In the genomic region with DNA sequence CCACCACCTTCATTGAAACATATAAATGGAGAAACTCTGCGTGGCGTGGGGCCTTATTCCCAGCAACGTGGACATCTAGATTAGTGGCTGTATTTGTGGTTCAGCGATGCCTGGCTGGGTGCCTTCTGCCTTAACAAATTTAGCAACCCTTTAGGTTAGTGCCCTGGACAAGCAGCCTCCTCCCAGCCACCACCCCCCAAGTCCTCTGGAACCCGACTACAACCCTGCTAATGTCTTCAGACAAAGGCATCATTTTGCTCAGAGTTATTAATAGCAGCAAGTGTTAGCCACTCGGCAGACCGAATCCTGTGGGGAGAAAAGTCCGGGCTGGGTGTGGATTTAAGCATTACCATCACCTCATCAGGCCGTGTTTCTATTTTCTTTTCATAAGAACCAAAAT, we compare ENCODE assay signal across 14 mouse cellular contexts. TPM values are rescaled to one million over a fixed set of nuclear protein-coding genes. Genes with fewer than 3 reads are reported as not detected.
DNase-seq lines count a peak whose midpoint lies in the region; ATAC-seq and TF ChIP-seq lines count a peak whose summit lies in the region.
"Had no signal": no experiment of that assay in that cellular context is flagged by ENCODE, and none has a peak within 500 bp of the region (broad histone marks: within the 10 kb centered on the region; RNA-seq: fewer than 3 reads in every experiment).

No protein-coding gene starts in this region.

- peak; percentile 5 for DNase-seq in gastrocnemius, postnatal 10 days
- no peak for DNase-seq in gastrocnemius, adult 18-20 months (ENCODE audit: low spot score)
- peak; percentile 30 for DNase-seq in lung, postnatal 10 days
- DNase-seq in lung, postnatal 0 days (ENCODE audit: low spot score), result no peak
- DNase-seq in ovary, postnatal 10 days (ENCODE audit: low spot score), result no peak
- no peak for DNase-seq in kidney, adult 11 months
- DNase-seq: adrenal gland, postnatal 10 days; cerebellum, postnatal 25 days; liver, embryonic 13.5 days had no signal

- no peak overlapping the region for H3K9ac ChIP-seq in lung, postnatal 0 days (replicated peaks; ENCODE audit: low read depth)
- H3K9ac ChIP-seq in heart, embryonic 16.5 days (ENCODE audit: low read length), result no peak overlapping the region
- H3K9ac ChIP-seq: liver, embryonic 13.5 days had no signal

- no peak overlapping the region for H3K4me2 ChIP-seq in lung, postnatal 0 days (replicated peaks; ENCODE audit: low read depth, low read length)
- H3K4me2 ChIP-seq in heart, embryonic 16.5 days (ENCODE audit: low read depth, low read length), result peak overlapping the region; percentile 22; the same call in 1 of the 2 replicates
- H3K4me2 ChIP-seq: liver, embryonic 13.5 days had no signal

- ATAC-seq in lung, postnatal 0 days, result no peak
- peak; percentile 52 for ATAC-seq in heart, embryonic 16.5 days (replicated peaks; ENCODE audit: extremely low read depth, insufficient read depth, low FRiP score)
- ATAC-seq in monocyte, adult 5-6 weeks (replicated peaks; ENCODE audit: insufficient number of reproducible peaks, low FRiP score, low TSS enrichment, poor library complexity, severe bottlenecking), result no peak
- ATAC-seq: forebrain, embryonic 16.5 days had no signal

- H3K27me3 ChIP-seq in lung, postnatal 0 days (replicated peaks; ENCODE audit: insufficient read depth, low read length), result no peaks in the 10 kb centered on the region
- H3K27me3 ChIP-seq in heart, embryonic 16.5 days (ENCODE audit: control insufficient read depth, insufficient read depth, low read length), result no peaks in the 10 kb centered on the region
- H3K27me3 ChIP-seq: liver, embryonic 13.5 days had no signal

- no peak overlapping the region for H3K27ac ChIP-seq in lung, postnatal 0 days (ENCODE audit: low read length)
- peak overlapping the region; percentile 45 for H3K27ac ChIP-seq in heart, embryonic 16.5 days (ENCODE audit: low read length)
- H3K27ac ChIP-seq: kidney, postnatal 0 days; left cerebral cortex, adult 2 months; liver, embryonic 13.5 days had no signal

- TF ChIP-seq CTCF in lung, postnatal 0 days (IDR thresholded peaks at IDR 0.05), result no peak

- no peaks in the 10 kb centered on the region for H3K4me1 ChIP-seq in lung, postnatal 0 days (ENCODE audit: insufficient read depth, low read depth, low read length)
- peaks cover 7% of the 10 kb centered on the region for H3K4me1 ChIP-seq in heart, embryonic 16.5 days (ENCODE audit: control insufficient read depth, insufficient read depth, low read length)
- H3K4me1 ChIP-seq: liver, embryonic 13.5 days had no signal

- no peak for TF ChIP-seq EP300 in lung, postnatal 0 days (IDR thresholded peaks at IDR 0.05)

- no peaks in the 10 kb centered on the region for H3K9me3 ChIP-seq in lung, postnatal 0 days (ENCODE audit: low read length)
- H3K9me3 ChIP-seq in heart, embryonic 16.5 days (replicated peaks; ENCODE audit: control insufficient read depth, low read length), result no peaks in the 10 kb centered on the region
- H3K9me3 ChIP-seq: liver, embryonic 13.5 days had no signal

- no peak overlapping the region for H3K4me3 ChIP-seq in lung, postnatal 0 days (ENCODE audit: low read depth, low read length)
- H3K4me3 ChIP-seq in heart, embryonic 16.5 days (ENCODE audit: low read length), result no peak overlapping the region
- H3K4me3 ChIP-seq: left cerebral cortex, adult 2 months; liver, embryonic 13.5 days had no signal

- H3K36me3 ChIP-seq in lung, postnatal 0 days (ENCODE audit: insufficient read depth, low read length), result no peaks in the 10 kb centered on the region
- H3K36me3 ChIP-seq in heart, embryonic 16.5 days (ENCODE audit: control insufficient read depth, insufficient read depth), result no peaks in the 10 kb centered on the region
- H3K36me3 ChIP-seq: liver, embryonic 13.5 days had no signal

- 55% methylated on average over 9 of the region's 9 CpGs for WGBS in lung, postnatal 0 days
- 33% methylated on average over 9 of the region's 9 CpGs for WGBS in heart, embryonic 16.5 days

RNA-seq across cellular contexts. Expression of gene Frzb, which starts 59.8 kb away (rescaled TPM):
- total RNA-seq in gastrocnemius, postnatal 10 days (2021), result 10 to 100 TPM; 51.6 to 55.5 TPM
- 10 to 100 TPM in 1 of 2 experiments, 1 to 10 TPM in 1; 8.9 to 14.5 TPM for total RNA-seq in gastrocnemius, adult 18-20 months (2021)
- polyA plus RNA-seq in lung, postnatal 0 days (2015; fragmentation: Nextera tagmentation; extraction: Ambion mirVana), result 0.24 and 0.42 TPM in 2 replicates
- 6.5 and 7.9 TPM in 2 replicates for polyA plus RNA-seq in heart, embryonic 16.5 days (2015; fragmentation: Nextera tagmentation; extraction: Ambion mirVana)
- not detected in 3 replicates for total RNA-seq in monocyte, adult 5-6 weeks (2017)

Comparison
In these comparisons a context has a peak if more than half of its experiments do, and no peak if none do; other contexts are left out.
1. DNase-seq: peak in gastrocnemius, postnatal 10 days (single experiment) and lung, postnatal 10 days (single experiment); none in gastrocnemius, adult 18-20 months (single experiment), lung, postnatal 0 days (single experiment), ovary, postnatal 10 days (single experiment) and kidney, adult 11 months (single experiment).